Mouse (Mus musculus): ENCODE measurements around the gene Atp2b1. TPM values are rescaled to one million over a fixed set of nuclear protein-coding genes. Genes with fewer than 3 reads are reported as not detected.

The Atp2b1 gene
- total RNA-seq, 2 experiments from 2014 or later: 11.1 to 20.5 TPM

Other genes with a start within 250 kb of the Atp2b1 start
- gene Poc1b, start 192.6 kb downstream of the Atp2b1 start, total RNA-seq (2015; ENCODE audit: low replicate concordance): 9.2 and 18.6 TPM in 2 replicates
- 1.3 and 3.7 TPM in 2 replicates for gene Poc1b, start 192.6 kb downstream of the Atp2b1 start, total RNA-seq (2017; ENCODE audit: low replicate concordance)
- gene Galnt4, start 193.8 kb downstream of the Atp2b1 start, total RNA-seq (2015; ENCODE audit: low replicate concordance): 2.5 TPM in 2 replicates
- gene Galnt4, start 193.8 kb downstream of the Atp2b1 start, total RNA-seq (2017; ENCODE audit: low replicate concordance): 2.2 and 4.4 TPM in 2 replicates
- gene Phxr2, start 211.9 kb downstream of the Atp2b1 start, total RNA-seq (2015; ENCODE audit: low replicate concordance): not detected in 2 replicates
- gene Phxr2, start 211.9 kb downstream of the Atp2b1 start, total RNA-seq (2017; ENCODE audit: low replicate concordance): not detected in 2 replicates

All from erythroblast, adult 5-6 weeks (primary cell).